Comparison of ENCODE assay signal across 15 mouse cellular contexts in the genomic region with DNA sequence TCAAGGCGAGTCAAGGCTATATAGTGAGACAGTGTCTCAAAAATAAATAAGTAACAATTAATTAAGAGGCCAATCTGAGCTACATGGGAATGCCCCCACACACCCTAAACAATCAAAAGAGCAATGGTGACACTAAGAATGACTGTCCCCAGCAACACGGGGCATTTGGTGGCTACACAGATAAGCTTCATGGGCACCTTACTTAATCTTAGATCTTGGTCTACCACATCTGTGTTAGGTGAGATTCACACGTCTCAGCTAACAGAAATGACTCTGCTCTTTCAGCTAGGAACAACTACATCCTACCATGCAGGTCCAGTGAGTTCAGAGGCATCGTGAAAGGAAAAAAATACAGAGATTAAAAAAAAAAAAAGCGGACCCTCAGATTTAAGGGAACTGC.
"Had no signal": no experiment of that assay in that cellular context is flagged by ENCODE, and none has a peak within 500 bp of the region (broad histone marks: within the 10 kb centered on the region; RNA-seq: fewer than 3 reads in every experiment).

No protein-coding gene starts in this region.

- H3K4me3 ChIP-seq: left cerebral cortex, adult 2 months; megakaryocyte, embryonic 14.5 days; neural tube, embryonic 13.5 days had no signal

- H3K9me3 ChIP-seq: megakaryocyte, embryonic 14.5 days; neural tube, embryonic 13.5 days had no signal

- H3K27me3 ChIP-seq: megakaryocyte, embryonic 14.5 days; neural tube, embryonic 13.5 days had no signal

- H3K27ac ChIP-seq: kidney, postnatal 0 days; left cerebral cortex, adult 2 months; liver, embryonic 14.5 days; macrophage; neural tube, embryonic 13.5 days had no signal

- DNase-seq: kidney, adult 2 months; kidney, postnatal 25 days; layer of hippocampus, postnatal 36 days; liver, postnatal 0 days; lung, embryonic 14.5 days; midbrain, embryonic 14.5 days; thymus, adult 18-20 months; thymus, postnatal 36 days had no signal

- ATAC-seq: liver, postnatal 0 days; lung, postnatal 0 days had no signal
